Mouse (Mus musculus) adipocyte (in vitro differentiated cells): ENCODE data around the gene Apmap.

ENCODE experiments used
- DNase-seq: peaks from one replicate; pipeline ENCODE4 v3.0.0-alpha.2; 2016; ENCODE audit warnings: low spot score

Apmap gene

GRCm38 (mm10) chr2:150608087-150608799 lies at the start of gene Apmap:
Gene Apmap (minus strand): TSS chr2:150608567.
- DNase-seq: peak; percentile 98

- no peak for DNase-seq
Observed at GRCm38 (mm10) chr2:150656975-150657768, 48.8 kb upstream of the Apmap start.

- DNase-seq: no peak
Observed at GRCm38 (mm10) chr2:150656112-150656511, 47.7 kb upstream of the Apmap start.

GRCm38 (mm10) chr2:150655290-150655689 lies 46.9 kb upstream of the Apmap start:
- DNase-seq: no peak

GRCm38 (mm10) chr2:150654814-150655213 lies 46.4 kb upstream of the Apmap start:
- no peak for DNase-seq

- no peak for DNase-seq
Observed at GRCm38 (mm10) chr2:150651366-150651765, 43.0 kb upstream of the Apmap start.

GRCm38 (mm10) chr2:150650511-150651074 lies 42.2 kb upstream of the Apmap start:
- DNase-seq: no peak

GRCm38 (mm10) chr2:150648300-150648895 lies 40.0 kb upstream of the Apmap start:
- DNase-seq: no peak

- no peak for DNase-seq
Observed at GRCm38 (mm10) chr2:150647681-150648299, 39.4 kb upstream of the Apmap start.

- no peak for DNase-seq
Observed at GRCm38 (mm10) chr2:150646411-150647121, 38.2 kb upstream of the Apmap start.

GRCm38 (mm10) chr2:150645225-150645624 lies 36.9 kb upstream of the Apmap start:
- no peak for DNase-seq

GRCm38 (mm10) chr2:150643726-150644415 lies 35.5 kb upstream of the Apmap start:
- no peak for DNase-seq

GRCm38 (mm10) chr2:150643166-150643565 lies 34.8 kb upstream of the Apmap start:
- peak; percentile 27 for DNase-seq

GRCm38 (mm10) chr2:150638370-150638733 lies 30.0 kb upstream of the Apmap start:
- no peak for DNase-seq

GRCm38 (mm10) chr2:150637702-150638369 lies 29.5 kb upstream of the Apmap start:
- no peak for DNase-seq

GRCm38 (mm10) chr2:150635877-150636446 lies 27.6 kb upstream of the Apmap start:
- no peak for DNase-seq

- no peak for DNase-seq
Observed at GRCm38 (mm10) chr2:150629255-150629654, 20.9 kb upstream of the Apmap start.

- DNase-seq: no peak
Observed at GRCm38 (mm10) chr2:150627140-150627539, 18.8 kb upstream of the Apmap start.

GRCm38 (mm10) chr2:150624926-150625325 lies 16.6 kb upstream of the Apmap start:
- no peak for DNase-seq

- DNase-seq: no peak
Observed at GRCm38 (mm10) chr2:150623957-150624356, 15.6 kb upstream of the Apmap start.
